Mouse (Mus musculus) testis, adult 2 months (tissue): ENCODE results near the gene Cacna2d4. TPM values are rescaled to one million over a fixed set of nuclear protein-coding genes. Genes with fewer than 3 reads are reported as not detected.

Source experiments
- H3K27ac ChIP-seq: fragments of 200-500 bp; 2 replicates; pipeline ENCODE4 v1.5.1; 2012; ENCODE audit warnings: low read depth, low read length; ENCODE audit not compliant: control insufficient read depth, insufficient read depth
- H3K27me3 ChIP-seq: fragments of 200-500 bp; 2 replicates; pipeline ENCODE4 v1.6.1; 2012; ENCODE audit warnings: mild to moderate bottlenecking, low read length, moderate library complexity; ENCODE audit not compliant: control insufficient read depth, insufficient read depth
- H3K36me3 ChIP-seq: fragments of 200-500 bp; 2 replicates; pipeline ENCODE4 v1.6.1; 2012; ENCODE audit warnings: mild to moderate bottlenecking, low read length; ENCODE audit not compliant: control insufficient read depth, insufficient read depth
- H3K4me1 ChIP-seq: fragments of 200-500 bp; 2 replicates; pipeline ENCODE4 v1.6.1; 2012; ENCODE audit warnings: low read length; ENCODE audit not compliant: control insufficient read depth, insufficient read depth
- H3K4me3 ChIP-seq: fragments of 200-500 bp; 2 replicates; pipeline ENCODE4 v1.5.1; 2012; ENCODE audit warnings: low read depth, mild to moderate bottlenecking, low read length, moderate library complexity, mixed read lengths; ENCODE audit not compliant: control insufficient read depth
- CTCF ChIP-seq: fragments of 200-500 bp; IDR thresholded peaks from 2 replicates; pipeline ENCODE4 v1.5.1; 2012; ENCODE audit warnings: low read depth, mild to moderate bottlenecking, inconsistent platforms, low read length, moderate library complexity; ENCODE audit not compliant: control insufficient read depth, insufficient read depth, insufficient replicate concordance
- POLR2A ChIP-seq: fragments of 200-500 bp; IDR thresholded peaks from 2 replicates; pipeline ENCODE4 v1.6.1; 2012; ENCODE audit warnings: low read depth, mild to moderate bottlenecking, inconsistent platforms, low read length, moderate library complexity; ENCODE audit not compliant: control insufficient read depth
- polyA plus RNA-seq: library from polyadenylated mRNA; depleted of rRNA; stranded (reverse); fragments of >200 nt; gene quantifications from 2 replicates; pipeline ENCODE4 v1.2.3, GENCODE M21; 2012; rRNA removed

Cacna2d4 gene
- polyA plus RNA-seq: 0.04 and 0.05 TPM in 2 replicates

DNA sequence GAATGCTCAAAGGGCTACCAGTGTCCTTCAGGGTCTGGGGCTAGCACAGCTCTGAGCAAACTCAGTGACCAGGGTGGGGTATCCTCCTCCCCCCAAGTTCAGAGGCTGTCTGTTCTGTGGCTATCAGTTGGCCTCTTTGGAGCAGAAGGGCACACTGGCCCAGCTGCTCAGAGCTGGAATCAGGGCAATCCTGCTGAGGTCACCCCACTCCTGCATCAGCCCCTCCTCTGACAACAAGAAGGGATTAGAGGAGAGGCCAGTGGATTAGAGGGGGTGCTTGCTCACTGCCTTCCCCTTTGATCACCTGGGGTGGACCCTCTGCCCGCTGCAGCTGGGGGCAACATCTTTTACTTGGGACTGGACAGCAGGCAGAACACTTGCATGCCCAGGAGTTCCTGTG is at the start of gene Cacna2d4:
Gene Cacna2d4 (plus strand): TSS at position 286 of the 400 bp plus-strand sequence.
- Histone ChIP-seq H3K27ac (no peak within 1 kb of the TSS), H3K27me3 (no peaks in the 10 kb centered on the region), H3K4me3 (no peak within 1 kb of the TSS), H3K4me1 (no peaks in the 10 kb centered on the region), H3K36me3 (no peaks in the 10 kb centered on the region)
- TF ChIP-seq POLR2A: no peak
- no peak for TF ChIP-seq CTCF

DNA sequence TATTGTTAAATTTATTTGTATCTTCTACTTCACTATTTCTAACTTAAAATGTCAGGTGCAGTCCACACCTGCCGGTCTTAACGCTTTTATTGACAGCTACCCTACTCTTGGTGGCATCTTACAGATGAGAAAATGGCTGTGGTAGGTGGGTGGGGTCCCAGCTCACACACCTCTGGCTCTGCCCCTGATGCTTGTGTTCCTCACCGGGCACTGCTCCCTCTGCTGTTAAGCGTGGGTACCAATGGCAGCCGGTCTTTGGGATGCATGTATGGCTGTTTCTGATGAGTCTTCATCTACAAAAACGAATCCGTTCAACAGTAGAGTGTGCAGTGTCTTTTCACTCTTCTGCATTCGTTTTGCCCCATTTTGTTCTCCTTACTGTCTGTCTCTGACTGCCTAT is 49.7 kb upstream of the Cacna2d4 start:
- no peaks in the 10 kb centered on the region for H3K4me1 ChIP-seq
- TF ChIP-seq CTCF (no peak; the same call in 1 of the 2 replicates), POLR2A (no peak)
- no peaks in the 10 kb centered on the region for H3K27me3 ChIP-seq
- H3K4me3 ChIP-seq: no peak overlapping the region
- no peaks in the 10 kb centered on the region; the same call in 1 of the 2 replicates for H3K36me3 ChIP-seq
- no peak overlapping the region for H3K27ac ChIP-seq

DNA sequence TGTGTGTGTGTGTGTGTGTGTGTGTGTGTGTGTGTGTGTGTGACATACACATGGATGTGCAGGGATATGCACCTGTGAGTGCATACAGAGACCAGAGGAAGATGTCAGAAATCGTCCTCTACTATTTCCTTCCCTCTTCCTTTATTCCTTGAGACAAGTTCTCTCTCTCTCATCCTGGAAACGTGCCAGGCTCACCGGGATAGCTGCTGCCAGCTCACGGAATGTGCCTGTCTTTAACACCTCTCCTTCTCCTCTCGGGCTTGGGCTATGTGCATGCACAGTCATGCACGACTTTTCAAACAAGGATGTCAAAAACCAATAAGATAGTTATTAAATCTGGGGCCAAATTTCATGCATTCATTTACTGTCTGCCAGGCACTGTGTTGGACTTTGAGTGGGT is 48.7 kb upstream of the Cacna2d4 start:
- Histone ChIP-seq H3K36me3 (peaks cover 1% of the 10 kb centered on the region), H3K4me3 (no peak overlapping the region)
- TF ChIP-seq POLR2A (no peak), CTCF (no peak)

DNA sequence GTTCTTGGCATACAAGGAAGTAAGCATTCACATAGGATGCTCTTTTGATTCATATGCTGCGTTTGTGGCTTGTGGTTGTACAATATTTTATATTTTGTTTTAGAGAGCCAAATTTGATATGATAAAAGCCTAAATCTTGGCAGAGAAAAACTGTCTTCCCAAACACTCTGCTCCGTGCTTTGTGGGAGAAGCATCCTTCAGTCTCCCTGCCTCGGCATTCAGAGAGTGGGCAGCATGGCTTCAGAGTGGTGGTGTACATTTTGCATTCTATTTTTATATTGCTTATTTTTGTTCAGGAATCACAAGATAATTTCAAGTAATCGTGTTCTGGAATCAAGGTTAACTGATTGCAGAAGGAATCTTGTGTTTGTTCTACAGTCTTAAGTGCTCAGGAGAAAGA is 44.8 kb upstream of the Cacna2d4 start:
- TF ChIP-seq CTCF (no peak), POLR2A (no peak)
- Histone ChIP-seq H3K36me3 (peaks cover 3% of the 10 kb centered on the region), H3K27ac (no peak overlapping the region), H3K4me1 (no peaks in the 10 kb centered on the region), H3K4me3 (no peak overlapping the region), H3K27me3 (no peaks in the 10 kb centered on the region)

More for the DNA sequence above, 48.7 kb upstream of the Cacna2d4 start:
- Histone ChIP-seq H3K27ac (no peak overlapping the region), H3K4me1 (no peaks in the 10 kb centered on the region), H3K27me3 (no peaks in the 10 kb centered on the region)

DNA sequence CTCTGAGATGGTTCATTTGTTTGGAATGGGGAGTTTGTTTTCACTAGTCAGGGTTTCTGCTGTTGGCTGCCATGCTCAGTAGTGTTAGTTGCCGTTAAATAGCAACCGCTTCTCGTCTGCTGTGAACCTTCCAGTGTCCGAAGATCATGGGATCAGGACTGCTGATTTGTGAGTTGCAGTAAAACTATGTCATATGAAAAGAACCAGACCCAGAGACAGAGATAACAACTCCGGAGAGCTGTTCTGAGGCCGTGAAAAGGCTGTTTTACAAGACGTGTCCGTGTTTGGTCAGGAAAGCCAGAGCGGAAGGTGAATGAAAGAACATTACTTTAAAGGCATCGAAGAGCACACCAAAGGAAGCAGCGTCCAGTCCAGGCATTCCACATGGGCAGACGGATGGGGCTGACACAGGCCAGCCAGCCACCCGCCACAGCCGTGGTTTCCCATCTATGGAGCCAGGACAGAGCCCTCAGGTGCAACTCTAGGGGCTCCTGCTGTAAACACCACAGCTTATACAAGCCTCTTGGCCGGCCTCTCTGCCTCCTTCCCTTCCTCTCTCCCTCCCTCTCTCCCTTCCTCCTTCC is 42.7 kb upstream of the Cacna2d4 start:
- Histone ChIP-seq H3K27ac (no peak overlapping the region), H3K36me3 (peaks cover 3% of the 10 kb centered on the region), H3K27me3 (no peaks in the 10 kb centered on the region), H3K4me1 (no peaks in the 10 kb centered on the region), H3K4me3 (no peak overlapping the region)
- no peak for TF ChIP-seq CTCF
- no peak for TF ChIP-seq POLR2A

DNA sequence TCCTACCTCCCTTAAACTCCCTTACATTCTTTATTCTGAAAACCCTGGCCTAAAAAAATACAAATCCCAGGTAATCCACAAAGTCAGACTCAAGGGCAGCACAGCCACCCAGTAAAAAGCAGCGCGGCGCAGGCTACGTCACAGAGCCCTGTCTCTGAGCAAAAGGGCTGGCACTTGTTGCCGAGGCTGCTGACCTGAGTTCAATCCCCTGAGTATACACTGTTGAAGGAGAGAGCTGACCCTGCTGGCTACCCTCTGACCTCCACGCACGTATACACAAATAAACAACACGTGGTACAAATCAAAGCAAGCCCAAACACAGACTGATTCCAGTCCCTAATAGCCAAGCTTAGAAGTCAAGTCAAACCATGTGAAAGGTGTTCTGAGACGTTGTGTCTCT is 42.2 kb upstream of the Cacna2d4 start:
- H3K27me3 ChIP-seq: no peaks in the 10 kb centered on the region
- no peak for TF ChIP-seq CTCF
- no peaks in the 10 kb centered on the region for H3K4me1 ChIP-seq
- no peak overlapping the region for H3K4me3 ChIP-seq
- no peak overlapping the region for H3K27ac ChIP-seq
- H3K36me3 ChIP-seq: peaks cover 3% of the 10 kb centered on the region

DNA sequence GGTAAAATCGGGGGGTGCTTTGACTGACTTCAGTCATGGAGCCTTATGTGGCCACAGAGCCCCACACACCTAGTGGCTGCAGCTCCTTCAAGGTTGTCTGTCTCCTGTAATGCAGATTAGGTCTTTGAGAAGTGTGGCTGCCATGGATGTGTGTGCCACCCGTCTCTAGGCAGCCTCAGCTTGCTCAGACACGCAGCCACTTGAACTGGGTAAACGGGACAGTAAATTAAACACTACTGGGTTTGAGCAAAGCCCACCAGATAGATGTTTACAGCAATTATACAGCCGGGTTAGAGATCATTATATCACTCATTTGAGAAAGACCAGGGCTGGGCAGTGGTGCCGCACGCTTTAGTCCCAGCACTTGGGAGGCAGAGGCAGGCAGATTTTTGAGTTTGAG is 41.7 kb upstream of the Cacna2d4 start:
- peaks cover 3% of the 10 kb centered on the region for H3K36me3 ChIP-seq
- no peaks in the 10 kb centered on the region for H3K27me3 ChIP-seq
- TF ChIP-seq CTCF: no peak
- no peak for TF ChIP-seq POLR2A
- H3K4me1 ChIP-seq: no peaks in the 10 kb centered on the region
- H3K4me3 ChIP-seq: no peak overlapping the region
- no peak overlapping the region for H3K27ac ChIP-seq
